ENCODE assay signal across 12 mouse cellular contexts in genomic region chr11:52056198-52056597, GRCm38 (mm10).
"Had no signal": no experiment of that assay in that cellular context is flagged by ENCODE, and none has a peak within 500 bp of the region (broad histone marks: within the 10 kb centered on the region; RNA-seq: fewer than 3 reads in every experiment).

No protein-coding gene starts in this region.

- H3K4me3 ChIP-seq: limb, embryonic 15.5 days; liver, embryonic 13.5 days; lung, embryonic 15.5 days; midbrain, embryonic 13.5 days; stomach, embryonic 15.5 days had no signal

- H3K27ac ChIP-seq: limb, embryonic 15.5 days; liver, embryonic 13.5 days; lung, embryonic 15.5 days; midbrain, embryonic 13.5 days; stomach, embryonic 15.5 days had no signal

- H3K36me3 ChIP-seq: limb, embryonic 15.5 days; liver, embryonic 13.5 days; lung, embryonic 15.5 days; midbrain, embryonic 13.5 days; stomach, embryonic 15.5 days had no signal

- H3K9ac ChIP-seq: limb, embryonic 15.5 days; liver, embryonic 13.5 days; liver, postnatal 0 days; lung, embryonic 15.5 days; midbrain, embryonic 13.5 days; stomach, embryonic 15.5 days had no signal

- H3K4me1 ChIP-seq: liver, embryonic 13.5 days; lung, embryonic 15.5 days; midbrain, embryonic 13.5 days; stomach, embryonic 15.5 days had no signal

- H3K27me3 ChIP-seq: limb, embryonic 15.5 days; liver, embryonic 13.5 days; lung, embryonic 15.5 days; midbrain, embryonic 13.5 days; stomach, embryonic 15.5 days had no signal

- ATAC-seq: liver, postnatal 0 days; midbrain, embryonic 13.5 days had no signal

- DNase-seq: kidney, postnatal 25 days; layer of hippocampus, adult 9-11 months; layer of hippocampus, postnatal 36 days; liver, embryonic 13.5 days; liver, postnatal 0 days; right cerebral cortex, postnatal 14 days; thymus, adult 2 months; thymus, postnatal 25 days had no signal

- H3K4me2 ChIP-seq: limb, embryonic 15.5 days; liver, embryonic 13.5 days; lung, embryonic 15.5 days; midbrain, embryonic 13.5 days; stomach, embryonic 15.5 days had no signal

- H3K9me3 ChIP-seq: limb, embryonic 15.5 days; liver, embryonic 13.5 days; lung, embryonic 15.5 days; midbrain, embryonic 13.5 days; stomach, embryonic 15.5 days had no signal
